Mouse (Mus musculus) embryonic facial prominence, embryonic 11.5 days (tissue): Measurements from ENCODE around the gene Kras. TPM values are rescaled to one million over a fixed set of nuclear protein-coding genes. Genes with fewer than 3 reads are reported as not detected.

Experiments used
- ATAC-seq: fragments of 200-750 bp; cut with Nextera tagmentation; replicated peaks from 2 replicates; pipeline ENCODE4 v1.8.0; 2017; ENCODE audit warnings: low read depth; ENCODE audit not compliant: insufficient number of reproducible peaks, low FRiP score, low TSS enrichment
- DNase-seq: peaks from one replicate; pipeline ENCODE4 v3.0.0-alpha.2; 2015; ENCODE audit warnings: low spot score
- H3K27ac ChIP-seq: fragments of 300-500 bp; sonication (generic); replicated peaks from 2 replicates; pipeline ENCODE4 v1.5.1; 2014; ENCODE audit warnings: mild to moderate bottlenecking, low read depth, low read length, control low read depth
- H3K27me3 ChIP-seq: fragments of 300-500 bp; sonication (generic); 2 replicates; pipeline ENCODE4 v1.6.1; 2014; ENCODE audit warnings: mild to moderate bottlenecking, low read length, moderate library complexity, mixed read lengths; ENCODE audit not compliant: control insufficient read depth, insufficient read depth
- H3K36me3 ChIP-seq: fragments of 300-500 bp; sonication (generic); replicated peaks from 2 replicates; pipeline ENCODE4 v1.6.1; 2014; ENCODE audit warnings: low read depth, mild to moderate bottlenecking, low read length, moderate library complexity, mixed read lengths; ENCODE audit not compliant: control insufficient read depth, insufficient read depth
- H3K4me1 ChIP-seq: fragments of 300-500 bp; sonication (generic); 2 replicates; pipeline ENCODE4 v1.6.1; 2014; ENCODE audit warnings: low read length, mixed read lengths; ENCODE audit not compliant: control insufficient read depth, insufficient read depth
- H3K4me2 ChIP-seq: fragments of 300-500 bp; sonication (generic); 2 replicates; pipeline ENCODE4 v1.6.1; 2014; ENCODE audit warnings: low read depth, mild to moderate bottlenecking, control low read depth, low read length, moderate library complexity
- H3K4me3 ChIP-seq: fragments of 300-500 bp; sonication (generic); 2 replicates; pipeline ENCODE4 v1.5.1; 2014; ENCODE audit warnings: low read depth, low read length, control low read depth
- H3K9ac ChIP-seq: fragments of 300-500 bp; sonication (generic); replicated peaks from 2 replicates; pipeline ENCODE4 v1.6.1; 2014; ENCODE audit warnings: mild to moderate bottlenecking, control low read depth, low read length
- H3K9me3 ChIP-seq: fragments of 300-500 bp; sonication (generic); replicated peaks from 2 replicates; pipeline ENCODE4 v1.6.1; 2016; ENCODE audit warnings: mild to moderate bottlenecking, low read length, inconsistent platforms, mixed read lengths; ENCODE audit not compliant: control insufficient read depth
- WGBS: fragments of 180-500 bp; shearing (Covaris S2); extraction: QIAGEN DNeasy Blood & Tissue Kit; methylation state at CpG from one replicate; pipeline ENCODE4 v1.1.7; 2014; 5-methylcytosine and 5-hydroxymethylcytosine counted together
- polyA plus RNA-seq: library from polyadenylated mRNA; unstranded; fragments of >200 nt; fragmentation: Nextera tagmentation; extraction: Ambion mirVana; gene quantifications from 2 replicates; pipeline ENCODE4 v1.2.1, GENCODE M21; 2014

Kras gene
- polyA plus RNA-seq, 1 experiment from 2014 or later: 116 TPM

DNA sequence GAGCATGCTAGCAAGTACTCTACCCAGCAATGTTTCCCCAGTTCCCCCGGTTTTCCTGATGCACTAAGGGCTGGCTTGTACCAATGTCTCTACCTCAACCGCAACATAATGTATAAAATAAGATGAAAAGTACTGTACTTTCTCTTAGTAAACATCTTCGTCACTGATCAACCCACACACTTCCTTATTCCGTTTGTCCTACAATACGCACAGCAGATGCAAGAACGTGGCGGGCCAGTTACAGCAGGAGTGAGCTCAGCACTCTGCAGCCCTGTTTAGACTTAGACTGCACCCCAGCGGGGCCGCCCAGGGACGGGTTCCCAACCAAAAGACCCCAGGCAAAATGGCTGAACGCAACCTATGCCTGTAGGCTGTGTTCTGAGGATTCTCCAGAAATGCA lies 56.6 kb downstream of the Kras start:
- Histone ChIP-seq H3K27me3 (no peaks in the 10 kb centered on the region), H3K4me3 (no peak overlapping the region), H3K9ac (no peak overlapping the region), H3K4me1 (no peaks in the 10 kb centered on the region), H3K36me3 (no peaks in the 10 kb centered on the region), H3K9me3 (no peaks in the 10 kb centered on the region), H3K4me2 (no peak overlapping the region), H3K27ac (no peak overlapping the region)
- ATAC-seq: no peak
- WGBS: 85% methylated on average over 11 of the region's 11 CpGs
- no peak for DNase-seq

DNA sequence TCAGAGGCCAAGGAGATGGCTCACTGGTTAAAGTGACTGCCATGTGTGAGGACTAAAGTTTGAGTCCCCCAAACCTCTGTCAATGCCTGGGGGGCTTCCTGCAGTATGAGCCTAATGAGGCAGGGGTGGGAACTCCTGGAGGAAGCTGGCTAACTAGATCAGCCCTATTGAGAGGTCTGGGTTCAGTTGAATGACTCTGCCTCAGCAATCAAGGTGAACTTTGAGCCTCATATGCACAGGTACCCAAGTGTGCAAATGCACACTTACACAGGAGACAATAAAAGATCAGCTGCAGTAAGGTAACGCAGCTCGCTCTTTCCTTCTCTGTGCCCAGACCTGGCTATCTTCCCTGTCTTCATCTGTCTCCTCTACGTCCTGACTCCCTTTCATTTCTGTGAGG lies 57.0 kb downstream of the Kras start:
- H3K27ac ChIP-seq: no peak overlapping the region
- H3K27me3 ChIP-seq: no peaks in the 10 kb centered on the region
- H3K4me3 ChIP-seq: no peak overlapping the region
- H3K4me1 ChIP-seq: no peaks in the 10 kb centered on the region
- H3K9ac ChIP-seq: no peak overlapping the region
- 88% methylated on average over 3 of the region's 3 CpGs for WGBS
- H3K4me2 ChIP-seq: no peak overlapping the region
- no peaks in the 10 kb centered on the region for H3K9me3 ChIP-seq
- DNase-seq (no peak), ATAC-seq (no peak)
- no peaks in the 10 kb centered on the region for H3K36me3 ChIP-seq

DNA sequence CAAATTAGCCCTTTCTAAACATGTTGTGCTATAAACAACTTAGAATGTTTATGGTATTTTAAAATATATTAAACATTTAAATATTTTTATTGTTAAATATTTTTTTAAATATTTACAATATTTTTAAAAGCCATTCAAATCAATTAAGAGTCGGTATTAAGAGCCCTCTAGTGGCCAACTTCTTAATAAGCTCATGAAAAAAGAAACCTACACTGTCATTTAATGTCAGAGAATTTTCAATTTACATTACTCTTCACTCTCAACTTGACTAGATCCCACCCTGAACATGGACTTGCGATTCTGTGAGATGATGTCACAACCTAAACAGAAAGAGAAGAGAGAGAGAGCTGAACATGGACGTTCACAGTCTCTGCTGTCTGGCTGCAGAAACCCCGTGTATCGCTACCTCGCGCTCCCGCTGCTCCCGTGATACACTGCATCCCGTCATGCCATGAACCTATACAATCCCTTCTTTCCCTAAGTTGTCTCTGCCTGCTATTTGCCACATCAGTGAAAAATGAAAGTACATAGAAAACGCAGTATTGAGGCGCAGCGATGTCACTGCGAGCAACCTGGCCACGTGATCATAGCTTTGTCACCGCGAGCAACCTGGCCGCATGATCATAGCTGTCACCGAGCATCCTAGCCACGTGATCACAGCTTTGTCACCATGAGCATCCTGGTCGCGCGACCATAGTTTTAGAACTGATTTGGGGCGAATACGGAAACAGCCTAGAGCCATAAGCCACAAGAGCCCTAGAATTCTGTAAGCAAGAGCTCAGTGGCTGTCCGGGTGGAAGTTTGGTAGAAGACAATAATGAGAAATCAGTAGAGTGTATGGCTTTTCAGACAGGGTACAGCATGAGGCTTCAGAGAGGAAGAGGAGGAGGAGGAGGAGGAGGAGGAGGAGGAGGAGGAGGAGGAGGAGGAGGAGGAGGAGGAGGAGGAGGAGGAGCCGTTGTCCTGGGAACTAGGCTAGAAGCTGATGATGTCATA lies 62.6 kb downstream of the Kras start:
- Histone ChIP-seq H3K9ac (0 out of 2 replicates have a peak overlapping the region, but pooled peaks have one; percentile 9), H3K27ac (no peak overlapping the region), H3K4me1 (no peaks in the 10 kb centered on the region), H3K36me3 (no peaks in the 10 kb centered on the region), H3K4me3 (no peak overlapping the region), H3K4me2 (peak overlapping the region; percentile 30), H3K9me3 (no peaks in the 10 kb centered on the region), H3K27me3 (no peaks in the 10 kb centered on the region)
- DNase-seq: peak; percentile 74
- no peak for ATAC-seq
- 59% methylated on average over 27 of the region's 27 CpGs for WGBS

- no peak for ATAC-seq
Observed at GRCm38 (mm10) chr6:145186096-145186495, 63.9 kb downstream of the Kras start.

DNA sequence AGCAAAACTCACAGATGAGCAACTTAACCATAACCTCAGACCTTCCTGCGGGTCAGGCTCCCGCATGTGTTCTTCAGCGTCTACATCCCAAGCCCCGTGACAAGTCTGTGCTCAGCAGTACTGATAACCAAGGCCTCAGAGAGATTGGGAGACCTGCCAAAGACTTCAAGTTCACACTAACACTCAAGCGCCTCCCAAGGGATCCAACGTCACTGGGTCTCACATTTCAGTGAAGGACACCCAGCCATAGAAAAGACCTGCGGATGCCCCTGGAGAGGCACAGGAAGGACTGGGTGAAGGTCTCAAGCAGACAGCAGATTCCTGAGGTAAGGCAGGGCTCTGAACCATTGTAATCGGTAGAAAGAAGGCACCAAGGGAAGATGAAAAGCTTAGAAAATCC lies 68.0 kb downstream of the Kras start:
- Histone ChIP-seq H3K4me3 (no peak overlapping the region), H3K9ac (no peak overlapping the region), H3K9me3 (no peaks in the 10 kb centered on the region), H3K4me1 (no peaks in the 10 kb centered on the region), H3K36me3 (no peaks in the 10 kb centered on the region), H3K27me3 (no peaks in the 10 kb centered on the region), H3K27ac (no peak overlapping the region), H3K4me2 (no peak overlapping the region)
- WGBS: 81% methylated on average over 8 of the region's 8 CpGs
- ATAC-seq (no peak), DNase-seq (no peak)

More at GRCm38 (mm10) chr6:145186096-145186495, 63.9 kb downstream of the Kras start:
- Histone ChIP-seq H3K4me2 (no peak overlapping the region), H3K9me3 (no peaks in the 10 kb centered on the region), H3K9ac (no peak overlapping the region), H3K4me1 (no peaks in the 10 kb centered on the region), H3K4me3 (no peak overlapping the region), H3K36me3 (no peaks in the 10 kb centered on the region), H3K27ac (no peak overlapping the region), H3K27me3 (no peaks in the 10 kb centered on the region)
- DNase-seq: no peak
- 89% methylated on average over 1 of the region's 1 CpGs for WGBS

- ATAC-seq (no peak), DNase-seq (peak; percentile 77)
- Histone ChIP-seq H3K27me3 (no peaks in the 10 kb centered on the region), H3K9ac (no peak overlapping the region), H3K4me1 (no peaks in the 10 kb centered on the region), H3K27ac (no peak overlapping the region), H3K4me2 (no peak overlapping the region), H3K4me3 (no peak overlapping the region), H3K9me3 (no peaks in the 10 kb centered on the region), H3K36me3 (no peaks in the 10 kb centered on the region)
- WGBS: 28% methylated on average over 6 of the region's 6 CpGs
Observed at GRCm38 (mm10) chr6:145179665-145180064, 70.4 kb downstream of the Kras start.

DNA sequence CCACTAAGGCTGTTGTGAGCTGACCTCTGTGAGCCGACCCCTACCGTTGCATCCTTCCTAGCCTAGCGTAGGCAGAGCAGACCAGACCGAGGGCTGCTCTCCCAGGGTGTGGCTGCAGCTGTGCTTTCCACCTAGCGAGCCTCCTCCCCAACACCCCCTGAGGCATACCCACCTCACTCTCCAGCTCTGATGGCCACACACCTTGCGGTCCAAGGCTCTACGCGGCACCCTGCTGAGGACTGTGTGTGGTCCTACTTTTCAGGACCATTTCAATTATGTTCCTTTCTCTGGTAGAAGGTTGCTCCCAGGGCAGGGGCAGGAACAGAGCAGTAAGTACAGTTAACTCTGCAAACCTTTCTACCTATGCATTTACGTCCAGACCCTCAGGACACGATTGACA lies 73.6 kb downstream of the Kras start:
- no peaks in the 10 kb centered on the region for H3K9me3 ChIP-seq
- 36% methylated on average over 10 of the region's 10 CpGs for WGBS
- no peak for ATAC-seq
- H3K27me3 ChIP-seq: no peaks in the 10 kb centered on the region
- no peaks in the 10 kb centered on the region for H3K36me3 ChIP-seq
- H3K4me1 ChIP-seq: peaks cover 3% of the 10 kb centered on the region; the same call in 1 of the 2 replicates
- no peak overlapping the region for H3K4me2 ChIP-seq
- DNase-seq: no peak
- no peak overlapping the region for H3K4me3 ChIP-seq
- H3K27ac ChIP-seq: no peak overlapping the region
- no peak overlapping the region for H3K9ac ChIP-seq

DNA sequence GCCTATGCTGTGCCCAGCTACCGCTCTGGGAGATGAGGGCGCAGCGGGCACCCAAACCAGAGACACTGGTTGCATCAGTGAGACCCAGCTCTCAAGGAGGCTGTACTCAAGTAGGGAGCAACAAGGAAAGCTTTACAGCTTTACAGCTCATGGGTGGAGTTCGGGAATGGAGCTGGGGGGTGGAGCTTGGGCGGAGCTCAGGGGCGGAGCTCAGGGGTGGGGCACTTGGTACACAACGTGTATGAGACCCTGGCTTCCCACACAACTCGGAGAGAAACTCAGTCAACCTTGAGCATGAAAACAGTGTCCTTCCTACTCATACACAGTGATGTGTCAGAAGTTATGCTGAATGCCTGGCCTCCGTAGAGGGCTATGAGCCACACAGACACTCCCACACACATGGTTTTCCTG lies 74.5 kb downstream of the Kras start:
- Histone ChIP-seq H3K36me3 (no peaks in the 10 kb centered on the region), H3K9ac (no peak overlapping the region), H3K4me3 (no peak overlapping the region), H3K9me3 (no peaks in the 10 kb centered on the region), H3K27ac (no peak overlapping the region), H3K4me1 (peaks cover 3% of the 10 kb centered on the region; the same call in 1 of the 2 replicates), H3K27me3 (no peaks in the 10 kb centered on the region), H3K4me2 (no peak overlapping the region)
- ATAC-seq: no peak
- 36% methylated on average over 9 of the region's 9 CpGs for WGBS
- peak; percentile 35 for DNase-seq
